Mouse (Mus musculus) erythroblast, adult 5-6 weeks (primary cell): Measurements from ENCODE around the gene Gdpd5. TPM values are rescaled to one million over a fixed set of nuclear protein-coding genes. Genes with fewer than 3 reads are reported as not detected.

Source experiments
- ATAC-seq: replicated peaks from 2 replicates; pipeline ENCODE4 v1.8.0; 2016; ENCODE audit warnings: moderate number of reproducible peaks, mild to moderate bottlenecking, moderate TSS enrichment, inconsistent platforms; ENCODE audit not compliant: poor library complexity, low FRiP score, severe bottlenecking
- total RNA-seq, 2 experiments: library from RNA; stranded (forward) in 1 of 2; stranded (reverse) in 1 of 2; fragments of 150-400 nt in 1 of 2; fragments of 200-764, 138-1000 nt in 1 of 2; gene quantifications; 2 replicates each; pipeline versions ENCODE4 v1.2.3 to v1.2.4; 2015 to 2017; ENCODE audit warnings: low replicate concordance in 2 of 2

Gdpd5 gene
- total RNA-seq, 2 experiments from 2014 or later, result not detected

DNA sequence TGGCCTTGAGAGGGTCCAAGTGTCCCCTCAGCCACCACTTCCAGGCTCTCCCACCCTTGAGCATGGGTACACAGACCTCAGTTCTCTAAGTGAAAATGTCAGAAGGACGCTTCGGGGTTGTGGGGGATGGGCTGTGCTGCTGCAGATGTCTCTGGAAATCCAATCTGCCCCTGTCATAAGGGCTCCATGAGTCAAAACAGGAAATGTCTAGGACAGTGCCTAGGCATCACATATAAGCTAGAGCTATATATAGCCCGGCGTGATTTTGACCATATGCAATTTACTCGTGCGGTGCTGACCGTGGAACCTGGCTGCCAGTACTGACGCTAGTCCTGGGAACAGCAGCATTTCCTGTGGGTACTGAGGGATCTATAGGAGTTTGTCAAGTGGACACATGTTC lies 20.2 kb downstream of the Gdpd5 start:
- ATAC-seq, result no peak

DNA sequence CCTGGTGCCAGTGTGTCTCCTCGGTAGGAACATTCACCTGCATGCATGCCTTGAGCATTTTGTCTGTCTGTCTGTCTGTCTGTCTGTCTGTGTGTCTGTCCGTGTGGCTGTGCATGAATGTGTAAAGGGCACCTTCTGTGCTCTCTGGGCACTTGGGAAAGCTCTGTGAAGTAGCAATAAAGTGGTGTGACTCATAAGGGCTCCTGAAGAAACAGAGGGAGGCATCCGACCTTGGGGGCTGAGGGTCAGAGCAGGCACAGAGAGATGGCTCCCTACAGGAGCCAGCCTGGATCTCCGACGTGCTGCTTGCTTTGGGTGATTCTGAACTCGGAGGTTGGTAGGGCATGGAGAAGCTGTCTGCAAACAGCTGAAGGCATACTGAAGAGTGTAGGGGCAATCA lies 21.3 kb downstream of the Gdpd5 start:
- no peak for ATAC-seq

DNA sequence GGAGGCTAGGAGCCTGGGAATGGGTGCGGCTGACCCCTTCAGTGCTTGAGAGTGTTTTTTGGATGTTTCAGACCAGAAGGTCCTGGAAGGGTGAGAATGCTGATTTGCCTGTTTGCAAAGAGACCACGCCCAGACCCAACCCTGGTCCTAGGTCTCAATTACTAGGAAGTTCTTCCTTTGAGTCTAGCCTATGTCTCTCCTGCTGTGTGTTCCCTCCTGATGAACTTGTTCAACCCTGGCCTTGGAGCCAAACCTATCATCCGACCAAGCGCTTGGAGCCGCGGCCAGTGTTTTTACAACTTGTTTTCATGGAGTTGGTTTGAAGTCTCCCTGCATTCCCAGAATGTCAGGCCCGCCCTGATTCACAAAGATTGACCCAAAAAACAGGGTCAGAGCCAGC lies 22.0 kb downstream of the Gdpd5 start:
- no peak for ATAC-seq

DNA sequence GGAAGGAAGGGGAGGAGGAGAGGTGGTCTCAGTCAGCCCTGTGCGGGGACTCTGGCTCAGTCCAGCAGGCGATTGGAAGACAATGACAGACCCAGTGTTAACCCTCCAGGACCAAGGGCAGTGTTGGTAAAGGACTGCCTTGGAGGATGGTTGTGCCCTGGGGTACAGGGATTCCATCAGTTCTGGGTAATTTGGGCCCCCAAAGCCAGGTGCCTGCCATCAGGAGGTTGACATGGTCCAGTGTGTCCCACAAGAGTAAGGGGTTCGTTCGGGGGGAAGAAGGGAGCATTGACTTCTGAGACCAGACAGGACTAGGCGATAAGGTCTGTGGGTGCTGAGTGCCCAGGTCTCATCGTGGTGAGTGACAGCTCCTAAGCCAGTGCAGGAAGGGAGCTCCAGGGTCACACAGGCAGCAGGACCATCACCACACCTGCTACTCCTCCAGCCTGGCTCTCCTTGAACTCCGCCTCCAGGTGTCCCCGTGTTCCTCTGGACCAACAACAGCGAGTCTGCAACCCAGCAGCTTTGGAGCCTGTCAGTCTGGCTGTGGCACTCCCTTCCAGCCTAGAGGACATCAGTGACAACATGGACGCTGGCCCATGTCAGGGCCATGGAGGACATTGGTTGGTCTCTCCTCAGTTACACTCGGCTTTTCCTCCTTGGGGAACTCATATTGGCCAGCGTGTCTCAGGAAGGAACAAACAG lies 23.0 kb downstream of the Gdpd5 start:
- no peak for ATAC-seq

DNA sequence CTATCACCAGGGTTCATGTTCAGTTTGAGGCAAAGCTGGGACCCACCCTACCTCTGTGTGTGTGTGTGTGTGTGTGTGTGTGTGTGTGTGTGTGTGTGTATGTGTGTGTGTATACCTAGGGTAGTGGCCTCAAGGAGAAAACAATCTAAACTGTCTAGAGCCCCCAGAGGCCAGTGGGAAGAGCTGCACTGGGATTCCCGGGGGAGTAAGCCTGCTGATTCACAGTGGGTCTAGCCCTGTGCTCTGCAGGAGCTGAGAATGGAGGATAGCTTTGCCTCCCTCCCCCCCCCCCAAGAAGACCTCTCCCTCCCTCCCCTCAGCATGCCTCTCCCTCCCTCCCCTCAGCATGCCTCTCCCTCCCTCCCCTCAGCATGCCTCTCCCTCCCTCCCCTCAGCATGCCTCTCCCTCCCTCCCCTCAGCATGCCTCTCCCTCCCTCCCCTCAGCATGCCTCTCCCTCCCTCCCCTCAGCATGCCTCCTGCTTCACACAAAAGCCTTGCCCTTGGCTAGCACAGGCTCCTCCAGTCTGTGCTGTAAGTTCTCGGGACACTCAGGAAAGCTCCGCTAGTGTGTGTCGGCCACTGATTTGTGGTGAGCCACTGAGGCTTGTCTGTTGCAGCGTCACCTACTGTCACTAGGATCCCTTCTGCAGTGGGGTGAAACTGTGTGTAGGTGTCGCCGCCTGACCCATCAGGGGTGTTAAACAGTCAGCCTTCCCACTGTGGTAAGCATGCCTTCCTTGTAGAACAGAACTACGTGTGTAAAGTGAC lies 24.4 kb downstream of the Gdpd5 start:
- no peak for ATAC-seq

DNA sequence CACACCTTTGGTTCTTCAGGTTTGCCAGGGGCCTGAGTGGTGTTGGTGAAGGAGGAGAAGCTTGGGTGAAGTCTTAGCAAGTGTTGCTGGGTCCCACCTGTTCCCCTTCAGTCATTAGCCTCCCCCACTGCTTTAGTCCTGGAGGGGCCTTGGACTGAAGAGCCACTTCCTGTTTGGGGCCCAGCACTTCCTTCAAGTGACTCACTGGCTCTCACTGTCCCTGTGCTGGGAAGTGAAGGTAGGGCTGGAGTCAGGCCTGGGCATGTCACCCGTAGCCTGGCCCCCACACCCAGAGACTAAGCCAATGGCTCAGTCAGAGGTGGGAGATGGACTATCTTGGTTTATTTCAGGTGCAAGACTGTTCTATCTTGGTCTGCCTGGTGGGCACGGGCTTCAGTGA lies 26.4 kb downstream of the Gdpd5 start:
- ATAC-seq, result no peak

DNA sequence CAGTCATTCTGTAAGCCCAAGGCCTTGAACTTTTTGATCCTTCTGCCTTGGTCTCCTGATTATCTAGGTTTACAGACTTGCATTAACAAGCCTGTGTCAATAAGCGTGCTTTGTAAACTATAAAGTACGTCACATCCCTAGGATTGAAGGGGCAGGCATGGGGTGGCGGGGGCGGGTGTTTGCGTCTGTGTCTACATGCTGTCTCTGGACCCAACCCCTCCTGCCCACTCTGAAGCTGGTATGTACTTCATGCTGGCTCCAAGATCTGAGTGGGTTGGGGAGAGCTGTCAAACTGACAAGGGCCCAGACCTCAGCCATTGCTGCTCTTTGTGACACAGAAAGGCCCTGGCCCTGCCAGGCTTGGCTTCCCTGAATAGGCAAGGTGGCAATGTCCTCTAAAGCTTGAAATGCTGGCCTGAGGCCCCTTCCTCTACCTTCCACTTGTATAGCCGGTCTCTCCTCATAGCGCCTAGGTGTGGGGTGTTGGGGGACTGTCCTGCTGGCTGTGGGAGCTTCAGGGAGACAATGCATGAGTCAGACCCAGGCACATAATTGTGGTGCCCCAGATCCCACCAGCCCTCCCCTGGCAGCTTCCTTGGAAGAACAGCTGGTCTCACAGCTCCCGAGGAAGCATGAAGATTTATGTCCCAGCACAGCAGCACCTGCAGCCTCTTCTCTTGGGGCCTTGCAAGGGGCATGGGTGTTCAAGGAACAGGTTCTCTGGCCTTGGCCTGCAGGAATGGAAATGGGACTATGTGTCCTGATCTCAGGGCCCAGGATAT lies 28.4 kb downstream of the Gdpd5 start:
- ATAC-seq, result no peak

DNA sequence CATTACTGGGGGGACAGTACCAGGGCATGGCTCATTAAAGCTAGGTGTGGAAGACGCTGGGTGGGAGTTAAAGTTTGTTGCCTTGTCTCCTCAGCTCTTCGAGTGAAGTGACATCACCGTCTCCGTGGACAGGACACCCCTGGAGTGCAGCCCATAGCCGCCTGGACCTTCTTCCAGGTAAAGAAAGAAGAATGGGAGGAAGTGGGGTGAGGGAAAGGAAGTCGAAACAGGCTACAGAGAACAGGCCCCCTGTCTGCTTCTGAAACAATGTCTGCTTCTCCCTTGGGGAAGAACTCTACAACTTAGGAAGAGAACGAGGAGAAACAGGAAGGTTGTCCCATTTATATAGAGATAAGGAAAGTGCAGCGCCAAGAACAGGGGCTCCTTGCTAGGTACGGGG lies 29.1 kb downstream of the Gdpd5 start:
- ATAC-seq, result no peak

DNA sequence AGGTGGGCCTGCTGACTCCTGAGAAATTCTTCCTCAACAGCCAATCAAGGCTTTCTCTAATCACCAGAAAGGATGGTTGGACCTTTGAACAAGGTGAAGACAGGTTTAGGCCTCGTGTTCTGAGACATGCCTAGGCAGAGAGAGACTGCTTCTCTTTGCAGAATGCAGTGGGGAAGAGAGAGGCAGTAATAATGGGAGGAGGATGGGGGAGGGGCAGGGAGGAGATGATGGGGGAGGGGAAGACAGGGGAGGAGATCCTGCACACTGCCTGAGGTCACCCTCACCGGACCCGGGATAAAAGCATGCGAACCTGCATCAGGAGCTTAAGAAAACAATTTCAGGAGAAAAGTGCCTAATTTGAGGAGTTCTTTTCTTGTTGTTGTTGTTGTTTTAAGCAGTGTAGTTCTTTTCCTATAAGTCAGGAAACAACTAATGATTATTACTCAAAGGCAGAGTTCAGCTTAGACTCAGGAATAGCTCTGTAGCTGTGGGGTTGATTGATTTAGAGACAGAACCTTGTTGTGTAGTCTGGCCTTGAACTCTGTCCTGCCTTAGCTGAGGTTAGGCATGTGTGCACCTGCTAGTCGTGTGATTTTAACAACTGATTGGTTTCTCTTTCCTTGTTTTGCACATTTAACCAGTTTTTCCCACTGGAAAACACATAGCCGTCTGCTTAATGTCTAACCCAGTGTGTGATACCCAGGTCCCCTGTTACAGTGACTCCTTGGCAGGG lies 30.0 kb downstream of the Gdpd5 start:
- ATAC-seq, result no peak

DNA sequence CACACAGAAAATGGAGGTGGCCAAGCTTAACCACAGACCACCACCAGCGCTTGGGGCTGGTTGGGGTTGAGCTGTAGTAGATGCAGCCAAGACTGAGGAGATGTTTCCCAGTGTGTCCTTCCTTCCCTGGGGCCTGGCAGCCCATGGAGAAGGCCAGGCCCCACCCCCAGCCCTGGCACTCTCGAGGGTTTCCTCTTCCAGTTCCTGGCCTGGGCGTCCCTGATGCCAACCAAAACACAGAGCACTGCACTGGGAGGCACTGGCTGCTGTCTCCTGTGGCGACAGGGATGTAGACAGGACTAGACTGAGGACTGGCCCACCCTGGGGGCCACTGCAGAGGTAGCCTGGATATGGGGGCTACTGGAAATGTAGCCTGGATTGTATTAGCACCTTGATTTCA lies 33.8 kb downstream of the Gdpd5 start:
- no peak for ATAC-seq

DNA sequence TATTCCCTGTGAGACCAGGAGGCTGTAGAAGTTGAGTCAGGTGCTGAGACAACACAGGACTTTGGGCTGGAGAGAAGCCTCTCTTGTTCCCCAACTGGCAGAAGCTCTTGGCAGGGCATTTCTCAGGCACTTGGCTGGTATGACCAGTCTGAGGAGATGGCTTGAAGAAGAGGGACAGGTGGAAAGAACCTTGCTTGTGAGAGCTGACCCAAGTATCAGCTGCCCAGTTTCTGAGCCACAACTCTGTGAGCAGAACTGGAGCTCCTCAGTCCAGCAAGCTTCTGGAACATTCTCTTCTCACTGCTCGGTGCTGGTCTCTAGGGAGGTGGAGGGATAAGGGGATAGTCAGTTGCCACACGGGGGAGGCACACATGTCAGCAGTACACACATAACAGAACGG lies 38.1 kb downstream of the Gdpd5 start:
- no peak for ATAC-seq

DNA sequence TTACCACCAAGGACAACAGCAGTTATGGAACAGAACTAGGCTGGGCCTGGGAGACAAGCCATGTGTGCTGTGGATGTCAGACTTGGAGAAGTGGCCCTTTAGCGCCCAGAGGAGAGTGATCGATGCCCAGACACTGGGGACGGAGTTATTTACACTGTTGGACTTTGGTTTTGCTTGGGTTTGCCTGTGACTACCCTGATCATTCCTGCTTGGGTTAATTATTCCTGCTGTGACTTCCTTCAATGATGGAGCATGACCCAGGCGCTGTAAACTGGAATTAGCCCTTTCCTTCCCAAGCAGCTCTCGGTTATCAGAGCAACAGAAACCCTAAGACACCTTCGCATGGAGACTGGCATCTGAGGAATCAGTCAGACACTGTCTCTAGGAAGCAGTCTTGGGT lies 39.8 kb downstream of the Gdpd5 start:
- no peak for ATAC-seq

DNA sequence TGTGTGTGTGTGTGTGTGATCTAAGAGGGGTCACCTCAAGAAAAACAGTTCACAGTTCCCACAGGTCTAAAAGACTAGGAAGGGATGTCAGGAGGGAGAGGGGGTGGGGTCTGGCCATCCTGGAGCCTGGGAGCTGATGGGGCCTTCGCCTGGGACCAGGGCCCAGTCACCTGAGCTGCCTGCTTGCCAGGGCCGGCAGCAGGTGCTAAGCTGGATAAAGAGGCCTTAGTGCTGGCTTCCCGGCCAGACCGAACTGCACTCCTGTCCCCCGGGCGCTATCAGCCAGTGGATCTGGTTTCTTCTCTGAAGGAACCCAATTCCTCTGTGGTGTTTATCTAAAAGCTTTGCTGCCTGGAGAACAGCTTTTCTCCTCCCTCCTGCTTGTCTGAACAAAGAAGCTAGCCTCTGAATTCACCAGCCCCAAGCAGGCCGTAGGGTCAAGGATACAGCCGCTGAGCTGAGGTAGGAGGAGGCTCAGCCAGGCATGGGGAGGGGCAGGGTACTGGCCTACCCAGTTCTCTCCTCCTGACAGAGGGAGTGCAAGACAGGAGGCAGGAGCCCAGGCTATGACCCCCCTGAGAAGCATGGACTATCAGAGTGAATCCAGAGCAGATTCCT lies 43.4 kb downstream of the Gdpd5 start:
- ATAC-seq, result no peak

DNA sequence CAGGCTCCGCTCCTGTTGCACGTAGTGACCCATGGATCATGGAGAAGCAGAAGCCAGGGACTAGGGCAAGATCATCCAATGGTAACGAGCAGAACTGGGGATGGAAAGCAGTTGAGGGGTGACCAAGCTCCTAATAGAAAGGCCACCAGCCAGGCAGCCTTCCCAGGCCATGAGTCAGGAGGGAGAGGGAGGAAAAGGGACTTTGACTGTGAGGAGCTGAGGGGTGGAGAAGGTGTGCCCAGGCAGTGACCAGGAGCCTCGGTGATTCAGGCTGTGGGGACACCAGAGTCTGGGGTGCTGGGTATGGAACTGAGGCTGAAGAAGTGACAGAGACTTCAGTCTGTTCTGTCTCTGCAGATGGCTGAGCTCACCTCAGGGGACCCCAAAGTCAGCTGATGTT lies 44.5 kb downstream of the Gdpd5 start:
- ATAC-seq, result no peak

DNA sequence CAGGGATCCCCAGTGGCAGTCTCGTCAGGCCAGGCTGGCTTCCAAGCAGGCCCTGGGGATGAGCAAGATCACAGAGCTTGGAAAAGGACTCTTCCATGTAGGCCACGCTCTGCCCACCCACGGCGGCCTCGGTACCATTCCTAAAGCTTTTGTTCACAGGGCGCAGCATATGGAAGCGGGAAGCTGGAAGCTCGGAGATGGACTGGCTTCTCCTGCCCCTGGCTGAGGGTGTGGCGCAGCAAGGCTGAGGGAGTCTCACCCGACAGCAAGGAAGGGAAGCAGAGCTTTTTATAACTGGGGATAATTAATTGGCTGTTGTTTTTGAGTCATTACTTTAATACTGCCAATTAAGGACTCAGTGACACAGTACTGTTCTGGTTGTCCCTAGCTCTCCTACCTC lies 45.8 kb downstream of the Gdpd5 start:
- ATAC-seq, result no peak

DNA sequence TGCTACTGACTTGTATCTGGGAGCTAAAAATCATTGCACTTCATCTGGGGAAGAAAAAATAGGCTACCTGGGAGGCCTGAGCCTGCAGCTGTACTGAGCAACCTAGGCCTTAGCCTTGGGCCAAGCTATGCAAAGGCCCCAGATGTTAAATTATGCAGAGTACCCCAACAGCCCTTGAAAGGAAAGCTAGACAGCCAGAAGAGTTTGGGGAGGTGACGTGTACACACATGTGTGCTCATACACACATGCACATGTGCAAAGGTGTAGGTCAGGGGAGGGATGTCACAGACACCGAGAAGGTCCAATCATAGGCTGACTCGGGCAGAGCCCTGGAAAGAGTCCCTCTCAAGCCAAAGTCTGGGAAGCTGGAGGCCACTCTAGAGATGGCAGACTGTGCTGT lies 46.8 kb downstream of the Gdpd5 start:
- ATAC-seq, result no peak

DNA sequence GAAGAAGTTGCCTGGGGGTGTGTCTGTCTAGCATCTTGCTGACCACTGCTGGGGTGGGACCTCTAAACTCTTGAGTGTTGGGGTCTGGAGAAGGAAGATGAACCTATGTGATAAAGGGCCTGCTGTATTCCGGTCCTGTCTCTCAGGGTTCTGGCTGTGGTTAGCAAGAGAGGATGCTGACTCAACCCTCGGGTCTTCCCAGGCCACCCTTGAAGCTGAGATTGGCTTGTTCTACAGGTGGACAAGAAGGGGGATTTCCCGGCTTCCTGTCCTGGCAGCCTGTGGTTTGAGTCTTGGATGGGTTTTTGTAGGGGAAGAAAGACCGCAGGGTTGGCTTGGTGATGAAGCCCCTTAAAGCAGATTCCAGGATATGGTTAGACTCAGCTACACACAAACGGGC lies 47.6 kb downstream of the Gdpd5 start:
- no peak for ATAC-seq

DNA sequence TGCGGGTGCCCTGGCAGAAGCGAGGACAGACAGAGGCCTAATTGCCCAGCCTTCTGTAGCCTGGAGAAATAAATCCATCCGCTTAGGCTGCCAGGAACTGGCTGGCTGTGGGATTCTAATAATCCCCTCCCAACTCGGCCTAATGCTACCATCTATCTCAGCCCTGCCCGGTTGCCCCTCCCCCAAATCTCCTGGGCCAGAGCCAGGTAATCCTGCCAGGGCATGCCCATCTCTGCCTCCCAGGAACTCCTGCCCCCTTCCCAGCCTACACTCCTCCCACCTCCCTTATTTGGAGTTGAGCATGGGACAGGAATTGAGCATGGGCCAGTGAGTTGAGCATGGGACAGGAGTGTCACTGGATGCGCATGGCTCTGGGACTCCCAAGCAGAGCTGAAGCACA lies 48.6 kb downstream of the Gdpd5 start:
- no peak for ATAC-seq

DNA sequence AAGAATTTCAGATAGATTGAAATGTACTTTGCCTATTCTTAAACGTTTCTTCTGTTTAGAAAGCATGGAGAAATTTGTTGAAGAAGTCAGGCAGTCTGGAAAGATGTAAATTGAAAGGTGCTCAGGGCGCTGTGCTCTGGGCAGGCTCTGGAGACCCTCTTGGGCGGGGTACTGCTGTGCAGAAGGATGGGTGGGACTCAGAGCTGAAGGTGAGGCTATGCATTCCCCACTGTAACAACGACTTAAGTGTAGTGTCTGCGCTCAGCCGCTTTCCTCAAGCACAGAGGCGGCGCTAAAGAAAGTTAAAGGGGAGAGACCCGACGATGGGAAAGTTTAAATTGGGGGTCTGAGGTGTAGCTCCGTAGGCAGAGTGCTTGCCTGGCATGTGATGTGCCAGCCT lies 49.0 kb downstream of the Gdpd5 start:
- ATAC-seq, result no peak

DNA sequence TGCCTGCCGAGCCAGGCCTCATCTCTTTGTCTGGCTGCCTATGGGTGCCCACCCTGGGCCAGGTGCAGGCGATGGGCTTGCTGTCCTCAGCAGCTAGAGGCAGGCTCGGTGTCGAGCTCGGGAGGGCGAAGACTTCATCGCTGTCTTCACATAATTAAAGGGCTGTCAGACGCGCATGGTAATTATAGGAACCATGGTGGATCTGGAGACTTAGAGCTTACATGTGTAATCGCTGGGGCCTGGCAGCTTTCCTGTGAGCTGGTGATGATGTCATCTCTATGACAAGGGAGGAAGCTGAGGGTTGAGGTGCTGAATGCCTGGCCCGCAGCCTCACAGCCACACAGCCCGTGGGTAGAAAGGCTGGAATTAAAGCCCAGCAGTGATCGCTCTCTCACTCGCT lies 51.0 kb downstream of the Gdpd5 start:
- ATAC-seq, result no peak
